Mouse (Mus musculus) right cerebral cortex, postnatal 36 days (tissue): Measurements from ENCODE around the gene Pdp2.
A peak's percentile ranks its signal among the peaks of the same experiment; 100 is the strongest.
"Not testable (repeated sequence)": the region's sequence is repeated elsewhere in the genome, so short reads cannot be mapped to it uniquely, and the experiment has no call there.

ENCODE experiments used
- DNase-seq, 2 experiments: peaks; one replicate each; pipeline ENCODE4 v3.0.0; 2022; ENCODE audit warnings: low spot score in 2 of 2, mixed read lengths in 1 of 2

Gene Pdp2

GRCm38 (mm10) chr8:104631975-104632374 is 40.7 kb downstream of the Pdp2 start:
- no peak for DNase-seq

- DNase-seq, result peak; percentile 38 to 50
Measured at GRCm38 (mm10) chr8:104632486-104632885, 41.2 kb downstream of the Pdp2 start.

GRCm38 (mm10) chr8:104633156-104633744 is 42.0 kb downstream of the Pdp2 start:
- DNase-seq, result no peak

GRCm38 (mm10) chr8:104635004-104635710 is 43.9 kb downstream of the Pdp2 start:
- no peak for DNase-seq

GRCm38 (mm10) chr8:104638010-104638409 is 46.8 kb downstream of the Pdp2 start:
- DNase-seq, result no peak

GRCm38 (mm10) chr8:104640241-104640640 is 49.0 kb downstream of the Pdp2 start:
- DNase-seq, result no peak

- no peak for DNase-seq
Measured at GRCm38 (mm10) chr8:104640831-104641370, 49.6 kb downstream of the Pdp2 start.

GRCm38 (mm10) chr8:104641426-104642323 is 50.4 kb downstream of the Pdp2 start, which contains the start of gene Ciao2b:
Gene Ciao2b (minus strand): TSS chr8:104641965.
- peak; percentile 82 to 88 for DNase-seq

GRCm38 (mm10) chr8:104642324-104642654 is 51.0 kb downstream of the Pdp2 start:
- no peak for DNase-seq

- DNase-seq, result not testable (repeated sequence)
Measured at GRCm38 (mm10) chr8:104644187-104644586, 52.9 kb downstream of the Pdp2 start.
